Mouse (Mus musculus) myocyte (in vitro differentiated cells): ENCODE measurements around the gene Lcp1.

Experiments
- POLR2A ChIP-seq: IDR thresholded peaks from one replicate; pipeline ENCODE4 v1.6.1; 2011; ENCODE audit warnings: low read depth, mild to moderate bottlenecking, control low read depth, moderate library complexity; ENCODE audit not compliant: insufficient read length
- REST ChIP-seq: IDR thresholded peaks from one replicate; pipeline ENCODE4 v1.6.1; 2011; ENCODE audit warnings: mild to moderate bottlenecking, control low read depth, moderate library complexity; ENCODE audit not compliant: insufficient read depth, insufficient read length
- TCF12 ChIP-seq: IDR thresholded peaks from one replicate; pipeline ENCODE4 v1.6.1; 2011; ENCODE audit warnings: mild to moderate bottlenecking, control low read depth; ENCODE audit not compliant: poor library complexity, insufficient read depth, severe bottlenecking
- USF1 ChIP-seq: IDR thresholded peaks from one replicate; pipeline ENCODE4 v1.6.1; 2011; ENCODE audit warnings: low read depth, mild to moderate bottlenecking, control low read depth, moderate library complexity

GRCm38 (mm10) chr14:75102956-75103355 is 27.9 kb upstream of the Lcp1 start:
- TF ChIP-seq POLR2A = no peak
- no peak for TF ChIP-seq TCF12
- TF ChIP-seq USF1 = no peak
- no peak for TF ChIP-seq REST
